Mouse (Mus musculus): Measurements from ENCODE around the gene Tmem131l. TPM values are rescaled to one million over a fixed set of nuclear protein-coding genes. Genes with fewer than 3 reads are reported as not detected.

Gene Tmem131l
- polyA plus RNA-seq, 1 experiment, result 103 TPM

DNA sequence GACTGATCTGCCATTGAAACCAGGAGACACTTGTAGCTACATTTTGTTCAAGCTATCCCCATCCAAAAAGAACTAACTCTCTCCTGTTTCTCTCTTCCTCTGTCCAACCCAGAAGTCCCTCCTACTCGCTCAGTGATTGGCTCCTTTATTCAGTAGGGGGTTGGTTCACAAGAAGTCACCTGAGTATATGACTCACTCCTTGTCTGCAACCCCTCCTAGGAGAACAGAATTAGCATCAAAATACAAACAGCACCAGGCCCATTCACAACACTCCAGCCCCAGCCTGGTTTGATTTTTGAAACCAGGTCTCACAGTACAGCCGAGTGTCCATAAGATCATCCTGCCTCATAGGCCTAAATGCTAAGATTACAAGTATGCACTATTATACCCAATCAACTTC, 96.3 kb downstream of the Tmem131l start:
- no peak for DNase-seq (ENCODE audit: low read depth)
- TF ChIP-seq CTCF (IDR thresholded peaks at IDR 0.05; ENCODE audit: borderline replicate concordance, extremely low read depth, insufficient read depth, insufficient read length) (no peak), POLR2A (IDR thresholded peaks at IDR 0.05; ENCODE audit: borderline replicate concordance, extremely low read depth, insufficient read depth, insufficient read length, poor library complexity, severe bottlenecking) (no peak)

DNA sequence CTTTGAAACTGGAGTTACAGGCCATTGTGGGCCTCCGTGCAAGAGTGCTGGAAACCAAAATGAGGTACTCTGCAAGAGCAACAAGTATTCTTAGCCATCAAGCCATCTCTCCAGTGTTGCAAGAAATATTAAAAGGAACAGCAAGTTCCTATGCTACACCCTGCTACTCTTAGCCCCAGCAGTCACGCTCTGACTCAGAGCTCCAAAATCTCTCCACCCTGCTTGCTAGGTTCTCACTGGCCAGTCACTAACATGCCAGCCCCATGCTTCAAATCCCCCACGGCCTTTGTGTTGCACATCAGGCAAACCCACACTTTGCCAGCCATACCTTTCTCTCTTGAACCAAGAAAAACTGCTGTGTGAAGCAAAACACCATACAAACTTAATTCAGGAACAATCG, 96.8 kb downstream of the Tmem131l start:
- no peak for DNase-seq (ENCODE audit: low read depth)
- TF ChIP-seq POLR2A (IDR thresholded peaks at IDR 0.05; ENCODE audit: borderline replicate concordance, extremely low read depth, insufficient read depth, insufficient read length, poor library complexity, severe bottlenecking) (no peak), CTCF (IDR thresholded peaks at IDR 0.05; ENCODE audit: borderline replicate concordance, extremely low read depth, insufficient read depth, insufficient read length) (no peak)

DNA sequence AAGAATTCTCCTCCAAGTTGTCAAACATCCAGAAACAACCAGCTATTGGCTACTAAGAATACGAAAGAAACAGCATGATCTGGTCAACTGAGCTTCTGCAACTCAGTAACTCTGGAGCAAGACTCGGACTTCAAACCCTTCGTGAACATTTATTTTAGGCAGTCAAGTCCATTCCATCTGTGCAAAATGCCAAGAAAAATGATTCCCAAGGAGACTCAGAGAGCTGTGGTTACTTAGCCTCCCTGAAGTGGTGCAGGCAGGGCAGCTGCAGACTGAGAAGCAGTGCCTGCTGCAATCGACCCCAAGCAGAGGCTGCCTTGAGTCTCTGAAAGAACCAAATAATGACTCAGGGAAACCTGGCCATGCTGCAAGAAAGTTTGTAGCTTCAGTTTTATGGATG, 98.1 kb downstream of the Tmem131l start:
- TF ChIP-seq CTCF (IDR thresholded peaks at IDR 0.05; ENCODE audit: borderline replicate concordance, extremely low read depth, insufficient read depth, insufficient read length), result no peak
- TF ChIP-seq POLR2A (IDR thresholded peaks at IDR 0.05; ENCODE audit: borderline replicate concordance, extremely low read depth, insufficient read depth, insufficient read length, poor library complexity, severe bottlenecking), result no peak

DNA sequence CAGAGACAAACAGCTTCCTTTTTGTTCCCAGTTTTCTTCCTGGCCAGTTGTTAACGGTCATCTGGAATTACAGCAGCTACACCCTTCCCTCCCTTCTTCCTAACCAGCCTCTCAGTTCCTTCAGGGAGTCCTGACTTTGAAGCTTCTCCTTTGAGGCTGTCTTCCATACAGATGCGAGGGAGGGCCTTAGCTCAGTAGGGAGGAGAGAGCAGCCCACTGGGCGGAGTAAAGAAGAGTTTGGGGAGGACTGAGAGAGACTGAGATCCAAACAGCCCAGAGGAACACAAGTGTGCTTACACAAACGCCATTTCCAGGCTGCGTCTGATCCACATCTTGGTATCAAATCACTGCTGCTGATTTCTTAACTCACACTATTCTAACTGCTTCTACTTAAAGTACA, 101.1 kb downstream of the Tmem131l start:
- no peak for DNase-seq (ENCODE audit: low read depth)
- TF ChIP-seq CTCF (IDR thresholded peaks at IDR 0.05; ENCODE audit: borderline replicate concordance, extremely low read depth, insufficient read depth, insufficient read length), result no peak
- TF ChIP-seq POLR2A (IDR thresholded peaks at IDR 0.05; ENCODE audit: borderline replicate concordance, extremely low read depth, insufficient read depth, insufficient read length, poor library complexity, severe bottlenecking), result no peak

More for the DNA sequence above, 98.1 kb downstream of the Tmem131l start:
- no peak for DNase-seq (ENCODE audit: low read depth)

DNA sequence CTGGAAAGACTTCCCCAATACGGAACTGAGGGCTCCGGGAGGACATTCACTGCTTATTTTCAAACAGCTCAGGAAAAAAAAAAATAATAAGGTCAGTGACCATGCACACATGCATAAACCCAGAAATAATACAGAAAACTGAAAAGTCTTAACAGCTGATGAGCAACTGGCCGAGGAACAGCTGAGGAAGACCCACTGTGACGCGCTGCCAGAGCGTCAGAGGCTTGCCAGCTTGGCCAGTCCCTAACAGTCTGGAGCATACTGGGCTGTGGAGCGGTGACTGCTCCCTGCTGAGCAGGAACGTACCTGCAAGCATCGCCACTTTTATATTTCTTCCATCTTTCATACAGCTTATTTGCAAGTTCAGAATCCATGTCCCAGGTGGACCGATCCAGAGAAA, 105.5 kb downstream of the Tmem131l start:
- no peak for DNase-seq (ENCODE audit: low read depth)

DNA sequence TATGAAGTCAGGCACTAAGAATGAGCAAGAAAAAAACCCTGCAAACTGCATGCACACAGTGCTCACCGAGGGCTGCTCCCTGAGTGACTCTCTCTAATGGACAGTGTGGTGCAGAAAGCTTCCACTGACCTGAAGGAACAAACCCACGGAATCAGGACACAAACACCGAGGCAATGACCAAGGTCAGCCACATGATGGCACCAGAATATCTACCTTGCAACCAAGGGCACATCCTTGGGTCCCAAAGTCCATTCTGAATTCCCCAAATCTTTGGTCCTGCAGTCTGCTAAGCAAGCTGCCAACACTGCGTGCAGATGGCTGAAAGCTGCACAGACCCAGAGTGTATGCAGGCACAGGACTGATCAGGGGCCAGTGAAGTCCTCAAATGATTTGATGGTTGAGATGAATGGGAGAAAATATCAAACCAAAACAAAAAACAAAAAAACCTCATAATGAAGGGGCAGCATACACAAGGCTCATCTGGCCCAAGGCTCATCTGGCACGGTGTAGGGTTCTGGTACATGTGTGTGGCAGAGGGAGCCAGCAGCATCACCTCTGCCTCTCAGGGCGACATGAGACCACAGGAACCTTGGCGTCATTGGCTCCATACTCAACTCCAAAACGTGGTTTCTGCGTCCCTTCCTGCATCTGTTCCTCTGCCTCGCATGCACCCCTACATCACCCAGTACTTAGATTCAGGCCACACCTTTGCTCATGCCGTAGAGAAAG, 124.0 kb downstream of the Tmem131l start:
- peak; percentile 67 for DNase-seq (ENCODE audit: low read depth)
- TF ChIP-seq POLR2A (IDR thresholded peaks at IDR 0.05; ENCODE audit: borderline replicate concordance, extremely low read depth, insufficient read depth, insufficient read length, poor library complexity, severe bottlenecking), result no peak
- peak; percentile 71 for TF ChIP-seq CTCF (IDR thresholded peaks at IDR 0.05; ENCODE audit: borderline replicate concordance, extremely low read depth, insufficient read depth, insufficient read length)

More for the DNA sequence above, 105.5 kb downstream of the Tmem131l start:
- TF ChIP-seq POLR2A (IDR thresholded peaks at IDR 0.05; ENCODE audit: borderline replicate concordance, extremely low read depth, insufficient read depth, insufficient read length, poor library complexity, severe bottlenecking), result no peak
- TF ChIP-seq CTCF (IDR thresholded peaks at IDR 0.05; ENCODE audit: borderline replicate concordance, extremely low read depth, insufficient read depth, insufficient read length), result no peak

DNA sequence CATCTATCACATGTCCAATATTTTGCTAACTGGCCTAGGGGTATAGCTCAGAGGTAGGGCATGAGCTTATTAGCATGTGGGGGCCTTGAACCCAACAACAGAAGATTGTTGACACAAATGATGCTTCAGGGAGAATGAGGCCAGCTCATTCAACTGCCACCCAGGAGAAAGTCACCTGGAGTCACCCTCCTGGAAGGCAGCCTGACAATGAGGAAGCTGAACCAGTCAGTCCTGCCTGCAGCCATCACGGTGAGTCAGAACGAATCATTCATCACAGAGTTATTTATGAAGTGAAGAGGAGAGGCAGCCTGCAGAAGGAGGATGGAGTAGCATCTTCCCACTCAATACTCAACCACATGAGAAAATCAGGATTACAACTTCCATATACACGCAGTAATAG, 124.9 kb downstream of the Tmem131l start:
- TF ChIP-seq CTCF (IDR thresholded peaks at IDR 0.05; ENCODE audit: borderline replicate concordance, extremely low read depth, insufficient read depth, insufficient read length), result no peak
- TF ChIP-seq POLR2A (IDR thresholded peaks at IDR 0.05; ENCODE audit: borderline replicate concordance, extremely low read depth, insufficient read depth, insufficient read length, poor library complexity, severe bottlenecking), result no peak
- DNase-seq (ENCODE audit: low read depth), result no peak

DNA sequence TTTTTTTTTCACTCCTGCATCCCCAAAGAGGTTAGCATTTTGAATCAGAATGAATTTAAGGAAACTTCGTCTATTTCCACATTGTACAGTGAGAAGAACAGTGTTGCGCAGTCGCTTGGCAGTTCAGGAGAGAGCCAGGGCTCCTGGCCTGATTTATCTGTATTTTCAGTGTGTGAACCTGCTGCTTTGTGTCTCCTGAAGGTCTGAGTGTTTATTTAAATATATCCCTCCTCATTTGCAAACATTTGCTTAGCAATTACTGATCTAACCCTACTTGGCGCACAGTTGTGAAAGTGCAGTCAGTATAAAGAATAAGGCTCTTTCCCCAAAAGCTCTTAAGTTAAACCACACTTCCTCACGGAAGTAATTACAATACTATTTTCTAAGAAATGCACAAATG, 129.3 kb downstream of the Tmem131l start:
- no peak for TF ChIP-seq POLR2A (IDR thresholded peaks at IDR 0.05; ENCODE audit: borderline replicate concordance, extremely low read depth, insufficient read depth, insufficient read length, poor library complexity, severe bottlenecking)
- no peak for TF ChIP-seq CTCF (IDR thresholded peaks at IDR 0.05; ENCODE audit: borderline replicate concordance, extremely low read depth, insufficient read depth, insufficient read length)
- no peak for DNase-seq (ENCODE audit: low read depth)

DNA sequence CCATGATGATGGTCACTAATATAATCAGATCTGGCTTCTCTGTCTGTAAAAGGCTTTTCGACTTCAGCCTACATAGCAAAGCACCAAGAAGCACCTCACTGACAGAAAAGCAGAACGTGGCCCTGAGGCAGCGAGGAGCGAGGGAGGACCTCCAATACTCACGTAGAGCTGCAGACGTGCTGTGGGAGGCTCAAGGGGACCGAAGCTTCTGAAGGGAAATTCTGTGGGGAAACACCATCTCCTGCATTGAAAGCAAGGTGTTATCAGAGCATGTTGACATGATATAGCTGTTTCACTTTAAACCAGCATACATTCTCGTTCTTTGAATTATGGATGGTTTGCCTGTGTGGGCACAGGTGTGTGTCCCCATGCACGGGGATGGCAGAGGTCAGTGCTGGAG, 133.8 kb downstream of the Tmem131l start:
- TF ChIP-seq CTCF (IDR thresholded peaks at IDR 0.05; ENCODE audit: borderline replicate concordance, extremely low read depth, insufficient read depth, insufficient read length), result no peak
- TF ChIP-seq POLR2A (IDR thresholded peaks at IDR 0.05; ENCODE audit: borderline replicate concordance, extremely low read depth, insufficient read depth, insufficient read length, poor library complexity, severe bottlenecking), result no peak

DNA sequence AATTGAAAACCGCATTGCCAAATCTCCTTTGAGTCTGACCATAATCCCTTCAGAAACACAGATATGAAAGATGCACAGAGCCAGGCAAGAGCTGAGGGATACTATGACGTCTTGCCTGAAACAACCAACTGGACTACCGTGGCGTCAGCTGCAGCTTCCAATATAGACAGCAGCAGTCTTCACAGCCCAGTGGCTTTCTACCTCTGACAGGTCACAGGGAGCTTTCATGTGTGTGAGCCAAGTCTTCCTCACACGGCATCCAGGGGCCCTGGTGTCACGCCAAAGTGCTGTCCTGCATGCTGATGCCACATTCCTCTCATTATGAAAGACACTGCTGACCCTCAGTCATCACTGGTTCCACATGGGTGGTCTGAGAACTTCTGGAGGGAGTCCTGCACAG, 134.8 kb downstream of the Tmem131l start:
- no peak for DNase-seq (ENCODE audit: low read depth)
- TF ChIP-seq CTCF (IDR thresholded peaks at IDR 0.05; ENCODE audit: borderline replicate concordance, extremely low read depth, insufficient read depth, insufficient read length) (no peak), POLR2A (IDR thresholded peaks at IDR 0.05; ENCODE audit: borderline replicate concordance, extremely low read depth, insufficient read depth, insufficient read length, poor library complexity, severe bottlenecking) (no peak)

More for the DNA sequence above, 133.8 kb downstream of the Tmem131l start:
- DNase-seq (ENCODE audit: low read depth), result no peak

DNA sequence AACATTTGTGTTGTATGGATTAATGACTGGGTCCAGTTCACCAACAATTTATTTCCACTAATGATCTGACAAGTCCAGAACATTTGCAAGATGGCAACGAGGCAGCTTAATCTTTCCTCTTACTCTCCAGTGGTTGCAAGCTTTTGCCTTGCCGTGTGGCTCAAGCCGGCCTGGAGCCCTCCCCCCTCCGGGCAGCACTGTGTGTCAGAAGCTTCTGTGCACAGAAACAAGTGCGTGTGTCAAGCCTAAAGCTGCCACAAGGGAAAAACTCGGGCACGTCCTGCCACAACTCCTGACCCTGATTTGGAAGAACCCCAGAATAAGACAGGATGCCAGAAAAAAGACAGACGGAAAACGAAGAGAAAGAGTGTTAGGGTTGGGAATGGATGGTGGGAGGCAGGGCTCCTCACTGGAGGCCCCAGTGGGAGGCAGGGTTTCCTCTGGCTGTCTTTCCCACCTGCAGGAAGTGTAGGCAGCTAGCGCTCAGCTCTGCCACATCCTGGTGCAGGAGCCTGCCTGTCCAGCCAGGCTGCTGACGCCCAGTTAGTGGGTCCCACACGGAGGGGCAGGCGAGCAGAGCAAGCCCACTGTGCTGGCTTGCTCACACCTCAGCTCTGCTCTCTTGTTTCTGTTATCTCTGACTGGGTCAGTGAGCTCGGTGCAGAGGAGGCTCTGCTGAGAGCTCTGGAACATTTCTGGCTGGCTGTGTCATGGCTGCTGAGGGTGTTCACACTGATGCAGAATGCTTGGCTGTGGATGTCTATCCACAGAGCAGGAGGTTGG, 135.6 kb downstream of the Tmem131l start:
- no peak for TF ChIP-seq POLR2A (IDR thresholded peaks at IDR 0.05; ENCODE audit: borderline replicate concordance, extremely low read depth, insufficient read depth, insufficient read length, poor library complexity, severe bottlenecking)
- TF ChIP-seq CTCF (IDR thresholded peaks at IDR 0.05; ENCODE audit: borderline replicate concordance, extremely low read depth, insufficient read depth, insufficient read length), result no peak
- DNase-seq (ENCODE audit: low read depth), result peak; percentile 54
